In the genomic region with DNA sequence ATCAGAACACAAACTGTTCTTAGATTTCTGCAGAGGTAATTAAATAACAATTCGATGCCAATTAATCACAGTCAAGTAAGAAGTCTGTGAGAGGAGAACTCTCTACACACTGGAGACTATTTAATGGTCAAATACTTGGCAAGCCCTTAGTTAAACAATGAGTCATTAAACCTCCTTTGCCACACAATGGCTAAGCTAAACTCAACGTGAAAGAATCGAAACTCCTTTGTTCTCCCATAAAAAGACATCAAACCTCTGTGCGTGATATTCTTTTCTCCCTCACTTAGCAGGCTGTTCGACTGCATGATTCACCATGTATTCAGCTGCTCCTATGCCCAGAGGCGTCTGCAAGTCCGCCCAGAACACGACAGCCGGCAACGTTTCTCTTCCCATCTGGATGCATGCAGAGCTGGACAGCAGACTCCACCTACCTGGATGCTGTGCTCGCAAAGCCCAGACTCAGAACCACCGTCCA, we compare ENCODE assay signal across 8 mouse cellular contexts.
DNase-seq lines count a peak whose midpoint lies in the region; ATAC-seq and TF ChIP-seq lines count a peak whose summit lies in the region.
"Had no signal": no experiment of that assay in that cellular context is flagged by ENCODE, and none has a peak within 500 bp of the region (broad histone marks: within the 10 kb centered on the region; RNA-seq: fewer than 3 reads in every experiment).

No protein-coding gene starts in this region.

- H3K4me3 ChIP-seq in ES-E14 (ENCODE audit: insufficient read depth in 1 of 2, low read depth in 1 of 2, low read length in 2 of 2, poor library complexity in 1 of 2, severe bottlenecking in 1 of 2): no peak overlapping the region
- H3K4me3 ChIP-seq in hindbrain, embryonic 16.5 days (ENCODE audit: low read length): no peak overlapping the region
- no peak overlapping the region for H3K4me3 ChIP-seq in stomach, embryonic 15.5 days (replicated peaks)

- in situ Hi-C loops in ES-E14 (cut with MboI; ENCODE audit: low sequenced_read_pairs in 2 of 2, unreplicated experiment in 2 of 2): no loop called here

- ATAC-seq in hindbrain, embryonic 16.5 days: peak; percentile 69
- peak; percentile 91 for ATAC-seq in stomach, embryonic 15.5 days (ENCODE audit: insufficient read depth, low FRiP score, low read depth)

- no peak overlapping the region for H3K27ac ChIP-seq in ES-E14 (ENCODE audit: insufficient read depth, low read depth, low read length, poor library complexity, severe bottlenecking)
- no peak overlapping the region for H3K27ac ChIP-seq in hindbrain, embryonic 16.5 days (ENCODE audit: low read depth, low read length)
- H3K27ac ChIP-seq in stomach, embryonic 15.5 days: peak overlapping the region; percentile 78
- H3K27ac ChIP-seq: macrophage had no signal

- peak overlapping the region; percentile 36 for H3K4me2 ChIP-seq in hindbrain, embryonic 16.5 days (ENCODE audit: low read length)
- H3K4me2 ChIP-seq in stomach, embryonic 15.5 days: peak overlapping the region; percentile 29

- peaks cover 2 to 4% of the 10 kb centered on the region in 2 experiments; a peak in 1 of 4 replicates for H3K4me1 ChIP-seq in ES-E14 (ENCODE audit: control insufficient read depth in 2 of 2, insufficient read depth in 2 of 2, low read length in 2 of 2, poor library complexity in 1 of 2)
- no peaks in the 10 kb centered on the region; the same call in none of the 2 replicates for H3K4me1 ChIP-seq in hindbrain, embryonic 16.5 days (ENCODE audit: control insufficient read depth, insufficient read depth, low read depth, low read length)
- H3K4me1 ChIP-seq in stomach, embryonic 15.5 days: 0 out of 2 replicates have a peak, but pooled peaks cover 5% of the 10 kb centered on the region

- H3K9ac ChIP-seq in ES-E14 (ENCODE audit: insufficient read depth, low read depth, low read length, poor library complexity, severe bottlenecking): no peak overlapping the region
- H3K9ac ChIP-seq in hindbrain, embryonic 16.5 days (ENCODE audit: low read depth, low read length): no peak overlapping the region
- H3K9ac ChIP-seq in stomach, embryonic 15.5 days: no peak overlapping the region

- H3K36me3 ChIP-seq in ES-E14 (ENCODE audit: control insufficient read depth, insufficient read depth, low read length, poor library complexity, severe bottlenecking): peaks cover 10% of the 10 kb centered on the region; the same call in 1 of the 2 replicates
- no peaks in the 10 kb centered on the region for H3K36me3 ChIP-seq in hindbrain, embryonic 16.5 days (ENCODE audit: control insufficient read depth, insufficient read depth, low read length)
- H3K36me3 ChIP-seq in stomach, embryonic 15.5 days: no peaks in the 10 kb centered on the region

- H3K27me3 ChIP-seq in hindbrain, embryonic 16.5 days (replicated peaks; ENCODE audit: control insufficient read depth, insufficient read depth, low read length): no peaks in the 10 kb centered on the region
- no peaks in the 10 kb centered on the region for H3K27me3 ChIP-seq in stomach, embryonic 15.5 days (replicated peaks)

- DNase-seq in ES-E14 (ENCODE audit: low read depth, low spot score) (peak; percentile 35), ZHBTc4 (ENCODE audit: low read depth, low spot score) (peak; percentile 89)
- DNase-seq in lung, postnatal 10 days: peak; percentile 6
- DNase-seq in ovary, postnatal 36 days (ENCODE audit: low spot score): no peak
- DNase-seq in yolk sac, embryonic 10.5 days (ENCODE audit: low spot score): no peak

- no peaks in the 10 kb centered on the region for H3K9me3 ChIP-seq in ES-E14 (ENCODE audit: control insufficient read depth, insufficient read depth, low read depth, low read length)
- no peaks in the 10 kb centered on the region for H3K9me3 ChIP-seq in hindbrain, embryonic 16.5 days (ENCODE audit: control insufficient read depth, low read length)
- no peaks in the 10 kb centered on the region for H3K9me3 ChIP-seq in stomach, embryonic 15.5 days

- 17% methylated on average over 12 of the region's 12 CpGs for WGBS in hindbrain, embryonic 16.5 days
- 43% methylated on average over 12 of the region's 12 CpGs for WGBS in stomach, embryonic 15.5 days

TF ChIP-seq in ES-E14, 5 proteins besides CTCF, POLR2A, EP300 and RAD21:
- TF ChIP-seq HCFC1 (IDR thresholded peaks at IDR 0.05; ENCODE audit: borderline replicate concordance, insufficient read depth, low read length) (no peak), MAFK (IDR thresholded peaks at IDR 0.05; ENCODE audit: insufficient read depth, low read depth, low read length) (no peak), CHD2 (IDR thresholded peaks at IDR 0.05; ENCODE audit: low read depth, low read length) (no peak), ZC3H11A (IDR thresholded peaks at IDR 0.05; ENCODE audit: borderline replicate concordance, low read depth, low read length) (no peak), ZNF384 (IDR thresholded peaks at IDR 0.05; ENCODE audit: low read depth, low read length) (no peak)
TF ChIP-seq in ES-E14: peak in this region for 0.

Comparison
In these comparisons a context has a peak if more than half of its experiments do, and no peak if none do; other contexts are left out.
1. DNase-seq: peak in ES-E14 (single experiment), ZHBTc4 (single experiment) and lung, postnatal 10 days (single experiment); none in ovary, postnatal 36 days (single experiment) and yolk sac, embryonic 10.5 days (single experiment).